Mouse (Mus musculus) embryo, embryonic 10 days (tissue): ENCODE measurements around the gene Proser3.

Experiments
- DNase-seq: peaks from one replicate; pipeline ENCODE4 v3.0.0-alpha.2; 2015; ENCODE audit warnings: low spot score

Proser3 gene

DNA sequence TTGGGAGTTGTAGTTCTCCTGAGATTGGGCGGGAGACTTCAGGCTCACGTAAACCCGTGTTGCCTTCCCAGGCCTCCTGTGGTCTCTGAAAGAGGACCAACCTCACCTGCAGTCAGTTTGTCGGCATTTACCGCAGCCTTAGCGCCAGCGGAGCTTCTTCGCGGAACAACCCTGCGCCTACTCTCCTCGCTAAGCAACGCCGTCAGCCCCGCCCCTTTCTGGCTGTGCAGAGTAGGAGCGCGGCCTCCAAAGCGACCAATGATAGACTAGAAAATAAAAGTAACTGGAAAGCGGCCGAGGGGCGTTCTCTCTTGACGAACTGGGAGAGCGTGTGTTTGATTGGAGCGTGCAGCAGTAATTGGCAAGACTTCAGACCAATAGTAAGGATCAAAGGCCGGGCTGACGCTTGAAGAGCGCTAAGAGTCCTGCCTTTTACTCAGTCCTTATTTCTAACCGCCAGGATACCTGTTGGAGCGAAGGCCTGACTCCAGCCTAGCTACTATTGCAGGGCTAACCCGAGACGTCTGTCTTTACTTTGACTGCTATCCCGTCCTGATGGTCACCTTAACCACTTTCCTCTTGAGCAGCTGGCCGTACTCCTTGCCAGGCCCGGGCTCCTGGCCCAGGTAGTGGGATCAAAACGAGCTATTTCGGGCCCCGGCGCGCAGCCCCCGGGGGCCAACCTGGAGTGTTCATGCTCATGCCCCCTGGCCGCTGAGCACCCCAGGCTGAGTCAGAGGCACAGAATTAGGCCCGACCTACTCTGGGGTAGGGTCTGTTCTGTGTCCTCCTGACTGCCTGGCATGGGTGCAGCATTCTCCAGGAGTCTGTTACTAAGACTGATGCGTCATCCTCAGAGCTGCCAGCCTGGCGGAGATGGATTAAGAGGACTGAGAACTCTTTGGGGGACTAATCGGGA, at the start of gene Proser3, which contains the start of gene Hspb6:
Proser3 (minus strand) TSS at position 198 of the 919 bp plus-strand sequence.
Hspb6 (plus strand) TSS at position 77 of the 919 bp plus-strand sequence.
- peak; percentile 98 for DNase-seq

DNA sequence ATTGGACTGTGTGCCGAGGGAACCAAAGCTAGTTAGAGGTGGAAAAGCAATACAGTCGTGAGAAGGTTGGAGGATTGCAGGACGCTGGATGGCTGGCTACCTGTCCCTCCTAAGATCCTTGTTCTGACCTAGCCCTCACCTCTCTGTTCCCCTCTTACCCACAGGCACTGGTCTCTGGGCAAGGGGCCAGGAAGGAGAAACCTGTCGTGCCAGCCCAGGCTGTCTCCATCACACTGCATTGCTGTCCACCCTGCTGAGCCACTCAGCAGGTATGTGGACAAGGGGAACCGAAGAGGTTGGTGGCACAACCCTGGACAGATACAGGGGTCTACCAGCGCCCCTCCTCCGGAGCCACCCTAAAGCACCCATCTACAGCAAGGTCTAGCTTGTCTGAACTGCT, 48.6 kb upstream of the Proser3 start:
- DNase-seq = no peak

DNA sequence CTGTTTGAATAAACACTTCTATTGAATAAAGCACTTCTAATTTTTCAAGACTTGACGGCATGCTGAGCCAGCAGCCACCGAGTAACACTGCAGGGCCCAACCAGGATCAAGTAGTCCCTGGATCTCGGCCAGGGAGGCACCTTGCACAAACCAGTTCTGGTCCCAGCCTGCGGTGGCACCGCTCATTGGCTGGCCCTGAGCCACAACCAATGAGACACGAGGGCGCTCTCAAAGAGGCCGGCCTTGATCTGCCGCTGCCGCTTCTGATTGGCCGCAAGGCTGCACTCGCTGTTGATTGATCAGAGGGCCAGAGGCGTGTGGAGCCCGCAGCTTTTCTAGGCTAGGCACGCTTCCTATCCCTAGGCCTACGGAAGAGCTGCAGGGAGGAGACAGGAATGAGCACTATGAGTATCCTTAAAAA, 47.8 kb upstream of the Proser3 start:
- peak; percentile 91 for DNase-seq

DNA sequence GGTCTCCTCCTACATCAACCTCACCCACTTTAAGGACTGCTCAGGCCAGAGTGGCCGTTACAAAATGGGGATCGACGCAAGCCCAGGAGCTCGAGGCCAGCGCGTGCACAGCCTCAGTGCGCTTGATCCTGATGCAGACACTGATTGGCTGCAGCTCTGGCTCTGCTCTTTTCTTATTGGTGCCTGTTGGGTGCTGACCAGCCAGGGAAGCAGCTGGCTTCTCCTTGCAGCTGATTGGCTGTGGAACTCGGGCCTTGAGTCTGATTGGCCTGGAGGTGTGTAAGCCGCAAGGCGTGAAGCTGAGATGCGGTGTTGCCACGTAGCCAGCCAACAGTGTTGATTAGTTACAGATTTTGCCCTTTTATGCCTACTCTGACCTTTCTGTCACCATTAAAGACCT, 46.7 kb upstream of the Proser3 start, which contains the start of gene Zbtb32:
Zbtb32 (minus strand) TSS at position 124 of the 400 bp plus-strand sequence.
- no peak for DNase-seq

DNA sequence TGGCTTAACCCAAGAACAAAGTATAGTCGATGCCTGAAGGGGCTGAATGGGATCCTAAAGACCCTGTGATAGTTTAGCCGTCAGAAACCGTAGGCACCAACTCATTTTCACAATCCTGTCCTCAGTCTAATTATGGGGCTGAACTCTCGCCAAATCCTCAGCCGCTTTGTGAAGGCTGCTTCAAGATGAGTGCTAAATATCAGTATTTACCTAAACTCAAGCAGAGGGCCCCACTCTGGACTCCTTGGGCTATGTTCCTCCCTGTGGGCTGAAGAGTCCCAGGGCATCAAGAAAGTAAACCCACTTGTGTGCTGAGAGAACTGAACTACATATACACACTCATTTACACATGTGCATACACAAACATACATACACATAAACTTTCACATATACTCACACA, 44.7 kb upstream of the Proser3 start:
- no peak for DNase-seq

DNA sequence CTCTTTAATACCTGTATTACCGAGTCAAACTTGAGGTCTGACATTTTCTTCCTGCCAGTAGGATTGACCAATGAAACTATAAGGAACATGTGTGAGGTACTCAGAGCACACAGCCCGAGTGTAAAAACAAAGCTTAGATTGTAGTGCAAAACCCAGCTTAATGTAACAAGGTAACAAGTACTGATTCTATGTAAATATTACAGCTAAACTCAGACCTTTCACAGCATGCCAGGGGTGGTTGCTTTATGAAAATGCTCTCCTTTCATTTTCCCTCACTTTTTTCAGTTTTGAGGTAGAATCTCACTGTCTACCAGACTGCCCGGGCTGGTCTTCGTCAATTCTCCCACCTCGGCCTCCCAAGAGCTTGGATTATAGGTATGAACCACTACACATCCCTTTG, 44.0 kb upstream of the Proser3 start:
- no peak for DNase-seq

DNA sequence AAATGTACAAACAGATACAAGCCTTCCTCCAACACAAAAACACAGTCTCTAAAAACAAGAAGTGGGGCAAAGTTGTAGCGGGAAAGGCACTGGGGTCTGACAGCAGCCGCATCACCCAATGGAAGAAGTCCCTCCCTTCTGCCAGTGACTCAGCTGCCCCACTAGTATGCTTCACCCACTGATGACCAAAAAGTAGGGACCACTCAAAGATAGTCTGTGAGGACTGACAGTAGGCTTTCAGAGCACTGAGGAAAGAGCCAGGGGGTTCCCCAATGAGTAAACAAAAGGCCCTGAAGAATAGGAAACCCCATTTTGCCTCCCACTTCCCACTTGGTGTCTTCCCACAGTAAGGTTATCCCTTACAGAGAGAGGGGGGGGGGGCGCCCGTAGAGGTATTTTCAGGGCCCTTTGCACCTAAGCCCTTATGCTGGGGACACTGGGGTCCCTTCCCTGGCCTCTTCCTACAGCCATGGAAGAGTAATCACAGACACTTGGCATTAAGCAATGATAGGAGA, 42.5 kb upstream of the Proser3 start:
- no peak for DNase-seq

DNA sequence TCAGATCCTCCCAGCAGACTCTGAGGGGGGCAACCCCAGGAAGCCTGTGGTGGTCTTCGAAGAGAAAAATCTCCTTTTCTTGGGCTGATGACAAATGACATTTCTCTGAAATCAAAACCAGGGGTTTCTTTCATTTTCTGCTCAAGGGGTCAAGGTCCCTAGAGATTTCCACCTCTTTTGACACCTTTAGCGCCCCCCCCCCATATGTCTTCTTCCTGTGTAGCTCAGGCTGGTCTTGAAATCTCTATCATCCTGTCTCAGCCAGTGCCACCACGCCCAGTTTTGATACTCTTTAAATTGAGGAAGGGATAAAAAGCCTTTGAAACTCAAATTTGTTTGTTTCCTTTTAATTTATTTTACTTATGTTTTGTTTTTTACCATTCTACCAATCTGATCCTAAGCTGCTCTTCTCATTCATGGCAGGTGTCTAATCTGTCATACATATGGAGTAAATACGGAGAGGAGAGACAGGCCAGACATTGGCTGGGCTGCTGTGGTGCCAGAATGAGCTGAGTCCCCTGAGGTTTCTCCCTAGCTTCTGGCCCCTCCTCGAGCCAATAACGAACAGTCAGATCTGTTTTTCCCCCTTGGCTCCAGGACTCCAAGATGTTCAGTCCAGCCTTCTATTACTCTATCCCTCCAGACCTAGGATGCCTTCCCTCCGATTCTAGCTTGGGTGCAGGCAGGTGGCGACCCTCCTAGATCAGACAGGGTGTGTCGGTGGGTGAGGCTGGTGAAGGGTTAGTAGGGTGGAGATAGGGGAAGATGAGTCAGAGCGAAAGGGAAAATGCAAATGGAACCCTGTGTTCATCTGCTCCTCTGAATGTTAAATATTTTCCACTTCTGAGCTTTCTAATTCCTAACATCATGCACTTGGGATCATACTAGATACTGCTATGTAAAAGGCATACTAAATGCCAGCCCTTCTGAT, 41.7 kb upstream of the Proser3 start:
- DNase-seq = no peak

DNA sequence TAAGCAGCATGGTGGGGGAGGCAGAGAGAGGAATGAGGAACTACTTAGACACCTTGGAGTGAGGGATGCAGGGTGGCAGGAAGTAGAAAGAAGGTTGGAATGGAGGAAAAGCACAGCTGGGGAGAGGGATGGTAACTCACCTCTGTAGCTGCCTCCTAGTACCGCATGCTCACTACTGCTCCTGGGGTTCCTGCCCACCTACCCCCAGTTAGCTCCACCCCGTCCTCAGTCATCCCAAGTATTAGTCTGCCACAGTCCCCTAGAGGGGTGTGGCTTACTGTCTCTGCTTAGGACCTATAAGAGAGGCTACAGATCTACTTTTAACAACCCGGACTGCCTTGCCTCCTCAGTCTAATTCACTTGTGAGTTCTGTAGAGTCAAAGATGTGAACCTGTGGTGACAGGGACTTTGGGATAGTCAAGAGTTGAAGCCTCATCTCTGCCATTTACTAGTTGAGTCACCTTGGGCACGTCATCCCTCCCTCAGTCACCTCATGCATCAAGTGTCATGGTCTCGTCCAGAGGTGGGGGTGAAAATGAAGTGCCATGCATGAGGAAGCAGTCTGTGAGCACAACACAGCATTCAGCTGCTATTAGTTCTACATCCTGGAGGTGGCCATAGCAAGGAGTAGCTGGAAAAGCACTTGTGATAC, 40.8 kb upstream of the Proser3 start:
- no peak for DNase-seq

DNA sequence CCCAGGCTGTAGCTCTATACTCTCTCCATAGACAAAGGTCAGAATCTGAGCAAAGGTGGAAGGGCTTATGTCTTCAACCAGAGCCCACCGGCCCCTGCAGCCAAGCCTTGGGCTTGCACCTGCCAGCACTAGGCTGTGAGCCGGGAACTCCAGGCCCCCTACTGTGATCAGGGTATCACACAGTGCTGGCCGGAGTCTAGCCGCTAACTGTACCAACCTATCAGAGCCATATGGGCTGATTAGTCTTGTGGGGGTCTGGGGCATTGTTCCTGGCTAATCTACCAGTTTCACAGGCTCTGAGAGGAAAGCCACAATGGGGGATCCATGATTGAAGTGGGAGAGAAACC, 39.5 kb upstream of the Proser3 start:
- no peak for DNase-seq

DNA sequence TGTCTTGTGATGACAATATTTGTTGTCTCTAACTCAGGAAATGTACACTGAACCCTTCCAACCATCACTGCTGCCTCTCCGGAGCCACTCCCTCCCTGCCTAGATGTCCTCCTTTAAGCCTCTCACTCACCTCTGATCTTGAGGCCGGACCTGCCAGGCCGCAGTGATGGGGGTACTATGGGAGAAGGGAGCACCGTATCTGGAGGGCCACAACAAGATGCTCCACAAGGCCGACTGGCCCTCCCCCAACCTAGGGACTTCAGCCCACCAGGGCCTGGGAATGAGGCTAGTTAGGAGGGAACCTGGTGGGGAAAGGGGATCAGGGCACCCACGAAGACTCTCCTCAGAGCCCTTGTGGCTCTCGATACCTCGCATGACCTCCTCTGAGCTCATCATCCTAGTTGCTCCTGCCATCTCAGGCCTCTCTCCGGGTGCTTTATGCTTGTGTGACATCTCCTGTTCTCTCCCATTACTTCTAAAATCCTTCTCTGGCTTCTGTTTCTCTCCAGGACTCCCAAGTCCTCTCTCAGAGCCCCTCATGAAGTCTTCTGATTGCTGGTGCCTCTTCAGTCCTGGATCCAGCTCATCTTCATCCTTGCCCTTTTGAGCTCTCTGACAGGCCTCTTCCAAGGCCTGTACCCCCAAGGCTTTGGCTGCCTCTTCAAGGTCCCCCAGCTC, 39.0 kb upstream of the Proser3 start:
- no peak for DNase-seq

DNA sequence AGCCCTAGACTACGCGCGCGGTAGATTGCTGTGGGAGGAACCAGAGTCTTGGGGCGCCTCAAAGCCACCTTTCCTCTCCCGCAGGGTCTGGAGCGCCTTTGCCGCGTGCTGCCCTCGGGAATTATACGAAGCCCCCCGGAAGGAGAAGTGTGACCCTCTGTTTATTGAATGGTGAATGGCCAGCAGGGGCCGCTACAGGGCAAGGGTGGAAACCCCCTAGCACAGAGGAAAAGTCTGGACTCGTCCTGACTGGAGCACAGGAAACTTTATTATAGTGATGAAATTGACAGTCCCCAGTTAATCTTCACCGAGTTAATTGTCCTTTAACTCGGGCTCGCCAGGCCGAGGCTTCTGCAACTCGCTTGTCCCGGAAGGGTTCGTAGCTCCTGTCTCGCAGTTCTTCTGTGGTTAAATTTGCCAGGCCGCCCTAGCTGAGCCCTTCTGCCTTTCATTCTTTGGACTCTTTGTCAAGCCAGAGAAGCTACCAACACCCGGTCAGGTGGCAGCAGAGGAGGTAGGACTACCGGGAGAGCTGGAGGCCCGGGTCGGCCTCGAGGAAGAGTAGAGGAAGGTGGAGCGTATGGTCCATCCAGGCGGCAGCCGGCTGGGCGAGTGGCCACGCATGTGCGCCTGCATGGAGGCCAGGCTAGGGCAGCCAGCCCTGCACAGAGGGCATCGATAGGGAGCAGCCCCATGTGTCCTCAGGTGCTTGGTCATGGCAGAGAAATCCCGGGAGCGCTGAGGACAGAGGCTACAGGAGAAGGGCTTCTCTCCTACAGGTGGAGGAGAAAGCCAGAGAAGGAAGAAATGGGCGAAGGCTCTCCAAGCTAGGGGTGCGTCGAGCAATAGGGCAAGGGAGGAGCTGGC, 37.6 kb upstream of the Proser3 start:
- DNase-seq = peak; percentile 94

DNA sequence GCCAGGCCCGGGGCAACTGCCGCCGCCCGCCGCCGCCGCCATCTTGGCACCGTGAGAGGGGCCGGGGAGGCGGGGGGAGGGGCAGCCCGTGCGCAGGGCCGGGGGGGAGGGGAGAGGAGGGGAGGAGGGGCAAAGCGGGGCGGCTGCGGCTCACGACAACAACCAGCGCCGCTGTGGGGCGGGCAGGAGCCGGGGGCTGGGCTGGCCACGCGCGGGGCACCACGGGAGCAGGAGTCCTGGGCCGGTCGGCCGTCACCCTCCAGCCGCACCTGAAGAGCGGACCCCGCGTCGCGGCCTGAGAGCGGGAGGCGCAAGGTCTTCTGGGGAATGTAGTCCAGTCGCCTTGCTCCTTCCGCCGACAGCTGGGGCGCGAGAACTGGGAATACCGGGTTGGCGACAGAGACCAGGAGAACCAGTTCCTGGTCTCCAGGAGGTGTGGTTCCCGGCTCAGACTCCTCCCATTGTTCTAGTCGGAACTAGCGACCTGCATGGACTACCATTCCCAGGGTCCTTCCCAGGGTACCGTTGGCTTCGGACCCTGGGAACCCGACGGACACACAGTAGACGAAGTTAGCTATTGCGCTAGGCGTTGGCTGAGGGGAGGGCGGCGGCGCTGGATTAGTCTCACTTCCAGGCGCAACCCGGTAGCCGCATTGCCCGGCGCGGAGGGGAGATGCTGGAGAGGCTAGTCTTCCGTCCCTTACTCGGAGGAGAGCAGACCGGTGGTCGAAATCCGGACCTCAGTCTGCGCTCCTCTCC, 36.8 kb upstream of the Proser3 start, which contains the start of gene Kmt2b:
Kmt2b (minus strand) TSS at position 51 of the 759 bp plus-strand sequence.
- DNase-seq = peak; percentile 99

DNA sequence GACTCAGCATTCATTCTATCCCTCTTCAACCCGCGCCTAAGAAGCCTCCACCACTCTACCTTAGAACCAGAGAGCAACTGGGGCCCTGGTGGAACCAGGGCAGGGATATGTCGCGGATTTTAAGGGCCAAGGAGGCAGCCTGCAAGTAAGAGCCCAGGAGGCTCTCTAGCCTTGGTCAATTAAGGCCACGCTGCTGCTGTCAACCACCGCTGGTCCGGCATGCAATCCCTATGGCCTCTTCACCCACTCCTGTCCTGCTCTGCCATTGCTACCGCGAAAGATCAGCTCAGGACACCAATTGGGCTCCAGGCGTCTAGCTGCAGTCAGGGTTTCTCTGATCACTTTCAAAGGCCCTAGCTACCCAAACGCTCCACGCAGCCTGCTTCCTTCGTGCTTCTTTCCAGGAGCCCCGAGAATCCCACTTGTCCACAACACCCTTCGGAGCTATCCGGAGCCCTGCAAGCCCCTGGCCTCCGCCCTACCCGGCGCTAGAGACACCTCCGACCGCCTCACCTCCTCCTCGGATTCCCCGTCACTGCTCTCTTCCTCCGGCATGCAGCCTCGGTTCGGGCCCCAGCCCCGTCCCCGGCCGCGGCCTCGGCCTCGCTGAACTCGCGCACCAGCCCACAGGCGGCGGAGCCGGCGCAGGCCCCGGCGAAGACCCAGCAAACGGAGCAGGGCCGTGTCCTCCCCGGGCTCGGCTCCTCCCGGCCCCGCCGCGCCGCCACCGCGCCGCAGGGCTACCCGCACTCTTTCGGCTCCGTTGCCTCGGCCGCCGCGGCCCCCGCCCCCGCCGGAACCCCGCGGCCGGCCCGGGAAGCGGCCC, 36.0 kb upstream of the Proser3 start:
- peak; percentile 28 for DNase-seq

DNA sequence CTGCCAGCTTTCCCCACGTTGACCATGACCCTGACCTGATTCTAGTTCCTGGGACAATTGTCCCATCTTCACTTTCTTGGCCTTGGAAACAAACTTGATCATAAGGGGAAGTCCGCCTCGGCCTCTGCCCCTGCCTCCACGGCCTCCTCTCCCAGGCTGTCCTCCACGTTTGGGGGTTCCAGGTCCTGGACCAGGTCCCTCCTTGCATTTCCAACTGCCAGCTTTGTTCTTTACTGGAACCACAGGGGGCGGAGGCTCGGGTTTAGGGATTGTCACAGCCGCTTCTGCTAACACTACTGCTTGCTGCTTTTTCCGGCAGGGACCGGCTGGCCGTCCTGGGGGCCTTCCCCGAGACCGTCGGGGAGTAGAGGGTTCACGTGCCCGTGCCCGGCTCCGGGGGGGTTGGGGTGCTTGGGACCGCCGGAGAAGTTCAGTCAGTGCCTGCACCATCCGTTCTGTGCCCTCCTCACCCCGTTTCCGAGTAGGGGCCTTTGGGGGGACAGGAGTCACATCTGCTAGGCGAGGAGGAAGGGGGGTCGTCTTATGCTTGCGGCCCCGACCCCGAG, 34.4 kb upstream of the Proser3 start:
- DNase-seq = no peak

DNA sequence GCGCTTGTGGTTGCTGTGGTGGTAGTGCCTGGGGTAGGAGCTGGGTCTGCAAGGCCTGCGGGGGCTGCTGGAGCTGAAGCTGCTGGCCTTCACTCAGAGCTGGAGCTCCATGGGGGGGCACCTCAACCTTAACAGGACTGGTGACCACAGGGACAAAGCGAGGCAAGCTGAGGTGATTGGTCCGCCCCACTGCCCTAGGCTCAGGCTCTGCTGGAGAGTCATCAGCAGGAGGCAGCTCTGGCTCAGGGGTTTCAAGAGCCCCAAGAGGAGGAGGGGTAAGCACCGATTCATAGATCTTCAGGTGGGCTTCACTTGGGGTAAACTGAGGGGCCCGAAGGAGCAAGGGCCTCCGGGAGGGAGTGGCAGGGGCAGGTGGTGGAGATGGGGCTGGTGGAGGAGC, 33.1 kb upstream of the Proser3 start:
- no peak for DNase-seq

DNA sequence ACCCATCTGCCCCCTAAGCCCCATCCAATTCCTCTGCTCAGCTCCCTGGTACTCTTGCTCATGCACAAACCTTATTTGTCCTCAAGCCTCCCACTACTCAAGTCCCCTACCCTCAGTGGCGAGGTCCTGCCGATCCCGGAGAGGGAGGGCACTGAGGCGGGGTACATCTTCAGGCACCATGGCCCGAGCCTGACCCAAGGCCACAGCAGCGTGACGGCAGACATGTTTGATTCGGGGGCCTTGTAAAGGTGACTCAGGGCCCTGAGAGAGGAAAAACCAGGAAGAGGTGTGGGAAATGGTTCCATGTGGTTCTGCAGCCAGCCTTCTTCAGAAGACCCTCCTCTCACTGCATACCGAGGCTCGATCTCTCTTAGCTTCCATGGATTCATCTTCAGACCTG, 32.2 kb upstream of the Proser3 start:
- no peak for DNase-seq

DNA sequence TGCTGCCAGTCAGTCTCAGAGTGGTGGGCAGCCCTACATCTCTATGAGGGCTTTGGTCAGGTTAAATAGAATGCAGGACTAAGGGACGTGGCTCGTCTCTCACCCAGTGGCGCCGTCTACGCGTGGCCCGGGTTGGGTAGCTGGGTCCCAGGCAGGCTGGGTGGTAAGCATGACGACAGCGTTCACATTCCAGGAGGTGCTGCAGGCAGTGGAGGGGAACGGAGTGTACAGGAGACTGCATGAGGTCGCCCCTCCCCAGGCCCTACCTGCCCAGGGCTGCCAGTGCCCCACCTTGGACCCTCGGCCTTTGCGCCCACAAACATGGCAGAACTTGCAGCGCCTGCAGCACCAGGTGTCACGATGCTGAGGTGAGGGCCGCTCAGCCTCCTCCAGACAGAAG, 29.4 kb upstream of the Proser3 start:
- no peak for DNase-seq
